Mouse (Mus musculus): ENCODE measurements at regions not wholly inside any gene's neighbourhood (a gene's known extent, or its start where the extent isn't known, plus 50 kb on each side); places are given as distances from the start of the nearest gene placed in this dataset.
A peak's percentile ranks its signal among the peaks of the same experiment; 100 is the strongest.
"Not testable (repeated sequence)": the region's sequence is repeated elsewhere in the genome, so short reads cannot be mapped to it uniquely, and the experiment has no call there.

GRCm38 (mm10) chr14:82299222-82299621 is 2144.1 kb upstream of the Pcdh17 start:
- TF ChIP-seq POLR2A (IDR thresholded peaks at IDR 0.05; ENCODE audit: borderline replicate concordance, insufficient read depth, low read length) (no peak), CTCF (IDR thresholded peaks at IDR 0.05; ENCODE audit: borderline replicate concordance, insufficient read depth, low read depth, low read length) (no peak)
- DNase-seq = no peak
- 94% methylated on average over 2 of the region's 2 CpGs for WGBS
- Histone ChIP-seq H3K4me1 (ENCODE audit: control insufficient read depth, insufficient read depth, low read length) (no peaks in the 10 kb centered on the region), H3K27ac (ENCODE audit: insufficient read depth, low read length) (no peak overlapping the region), H3K27me3 (ENCODE audit: control insufficient read depth, insufficient read depth, low read length) (no peaks in the 10 kb centered on the region), H3K4me3 (replicated peaks; ENCODE audit: insufficient read depth, low read depth, low read length) (no peak overlapping the region)

GRCm38 (mm10) chr14:82313491-82313890 is 2129.9 kb upstream of the Pcdh17 start:
- no peak for TF ChIP-seq CTCF (IDR thresholded peaks at IDR 0.05; ENCODE audit: borderline replicate concordance, insufficient read depth, low read depth, low read length)
- no peak for TF ChIP-seq POLR2A (IDR thresholded peaks at IDR 0.05; ENCODE audit: borderline replicate concordance, insufficient read depth, low read length)
- Histone ChIP-seq H3K27ac (ENCODE audit: insufficient read depth, low read length) (no peak overlapping the region), H3K4me3 (replicated peaks; ENCODE audit: insufficient read depth, low read depth, low read length) (no peak overlapping the region), H3K27me3 (ENCODE audit: control insufficient read depth, insufficient read depth, low read length) (no peaks in the 10 kb centered on the region), H3K4me1 (ENCODE audit: control insufficient read depth, insufficient read depth, low read length) (no peaks in the 10 kb centered on the region)
- WGBS = 22% methylated on average over 2 of the region's 2 CpGs
- peak in 1 of 2 experiments; percentile 68 for DNase-seq

GRCm38 (mm10) chr14:82334841-82335240 is 2108.5 kb upstream of the Pcdh17 start:
- H3K4me1 ChIP-seq (ENCODE audit: control insufficient read depth, insufficient read depth, low read length); H3K27me3 ChIP-seq (ENCODE audit: control insufficient read depth, insufficient read depth, low read length); DNase-seq; H3K4me3 ChIP-seq (replicated peaks; ENCODE audit: insufficient read depth, low read depth, low read length); H3K27ac ChIP-seq (ENCODE audit: insufficient read depth, low read length): not testable (repeated sequence)
